Mouse (Mus musculus) megakaryocyte, embryonic 14.5 days (primary cell): Measurements from ENCODE around the gene Gm45618. TPM values are rescaled to one million over a fixed set of nuclear protein-coding genes. Genes with fewer than 3 reads are reported as not detected.
A peak's percentile ranks its signal among the peaks of the same experiment; 100 is the strongest.

ENCODE experiments used
- H3K27me3 ChIP-seq: replicated peaks from 2 replicates; pipeline ENCODE3; 2012; ENCODE audit warnings: inconsistent platforms
- H3K36me3 ChIP-seq: replicated peaks from 2 replicates; pipeline ENCODE3; 2012; ENCODE audit warnings: low read length, inconsistent platforms, mixed read lengths
- H3K4me1 ChIP-seq: 2 replicates; pipeline ENCODE4 v1.6.1; 2012; ENCODE audit warnings: inconsistent platforms
- H3K4me3 ChIP-seq: replicated peaks from 2 replicates; pipeline ENCODE3; 2012; ENCODE audit warnings: moderate library complexity, mild to moderate bottlenecking, inconsistent platforms
- H3K9me3 ChIP-seq: 2 replicates; pipeline ENCODE4 v1.6.1; 2012; ENCODE audit warnings: inconsistent platforms
- FLI1 ChIP-seq: IDR thresholded peaks from 2 replicates; pipeline ENCODE4 v1.6.1; 2012; ENCODE audit warnings: low read length, inconsistent platforms, mixed read lengths
- GATA1 ChIP-seq: IDR thresholded peaks from 3 replicates; pipeline ENCODE4 v1.6.1; 2012; ENCODE audit warnings: mixed read lengths, low read length, inconsistent platforms, borderline replicate concordance
- polyA plus RNA-seq: library from polyadenylated mRNA; stranded (reverse); fragments of >175 nt; gene quantifications from 2 replicates; pipeline ENCODE4 v1.2.3, GENCODE M21; 2012; ENCODE audit warnings: low replicate concordance; ENCODE audit not compliant: insufficient read depth

Gene Gm45618
- polyA plus RNA-seq, 1 experiment = not detected

GRCm38 (mm10) chr7:142070458-142071211 lies 49.9 kb downstream of the Gm45618 start:
- no peaks in the 10 kb centered on the region for H3K9me3 ChIP-seq
- TF ChIP-seq GATA1 (no peak), FLI1 (no peak)
- peaks cover 54% of the 10 kb centered on the region for H3K4me1 ChIP-seq
- H3K27me3 ChIP-seq = peaks cover 32% of the 10 kb centered on the region
- no peaks in the 10 kb centered on the region for H3K36me3 ChIP-seq
- H3K4me3 ChIP-seq = peak overlapping the region; percentile 40

Other genes starting within 250 kb of the Gm45618 start
- gene Tollip, start 202.2 kb downstream of the Gm45618 start, polyA plus RNA-seq = 31.0 and 40.1 TPM in 2 replicates
- not detected in 2 replicates for gene Brsk2, start 171.0 kb downstream of the Gm45618 start, polyA plus RNA-seq
- gene Mob2, start 59.7 kb downstream of the Gm45618 start, polyA plus RNA-seq = 69.4 and 73.5 TPM in 2 replicates
- 0.07 and 3.6 TPM in 2 replicates for gene Dusp8, start 24.9 kb downstream of the Gm45618 start, polyA plus RNA-seq
- not detected in 2 replicates for gene Gm39115, start 15.3 kb upstream of the Gm45618 start, polyA plus RNA-seq
- not detected in 2 replicates for gene Gm45337, start 23.9 kb upstream of the Gm45618 start, polyA plus RNA-seq
- gene Gm29735, start 36.4 kb upstream of the Gm45618 start, polyA plus RNA-seq = not detected in 2 replicates
- not detected in 2 replicates for gene Gm4553, start 45.0 kb upstream of the Gm45618 start, polyA plus RNA-seq
- not detected in 2 replicates for gene Krtap5-2, start 55.3 kb upstream of the Gm45618 start, polyA plus RNA-seq
- not detected in 2 replicates for gene Gm10153, start 69.7 kb upstream of the Gm45618 start, polyA plus RNA-seq
- not detected in 2 replicates for gene Krtap5-3, start 80.6 kb upstream of the Gm45618 start, polyA plus RNA-seq
- not detected in 2 replicates for gene Gm7579, start 91.1 kb upstream of the Gm45618 start, polyA plus RNA-seq
- gene Krtap5-5, start 109.2 kb upstream of the Gm45618 start, polyA plus RNA-seq = not detected in 2 replicates
- gene Gm40460, start 120.3 kb upstream of the Gm45618 start, polyA plus RNA-seq = not detected in 2 replicates
- not detected in 2 replicates for gene Gm2431, start 137.6 kb upstream of the Gm45618 start, polyA plus RNA-seq
- gene Gm4559, start 153.6 kb upstream of the Gm45618 start, polyA plus RNA-seq = not detected in 2 replicates
- not detected in 2 replicates for gene Krtap5-1, start 176.4 kb upstream of the Gm45618 start, polyA plus RNA-seq
- gene Krtap5-4, start 182.8 kb upstream of the Gm45618 start, polyA plus RNA-seq = not detected in 2 replicates